Mouse (Mus musculus): ENCODE measurements at regions not wholly inside any gene's neighbourhood (a gene's known extent, or its start where the extent isn't known, plus 50 kb on each side); places are given as distances from the start of the nearest gene placed in this dataset.

DNA sequence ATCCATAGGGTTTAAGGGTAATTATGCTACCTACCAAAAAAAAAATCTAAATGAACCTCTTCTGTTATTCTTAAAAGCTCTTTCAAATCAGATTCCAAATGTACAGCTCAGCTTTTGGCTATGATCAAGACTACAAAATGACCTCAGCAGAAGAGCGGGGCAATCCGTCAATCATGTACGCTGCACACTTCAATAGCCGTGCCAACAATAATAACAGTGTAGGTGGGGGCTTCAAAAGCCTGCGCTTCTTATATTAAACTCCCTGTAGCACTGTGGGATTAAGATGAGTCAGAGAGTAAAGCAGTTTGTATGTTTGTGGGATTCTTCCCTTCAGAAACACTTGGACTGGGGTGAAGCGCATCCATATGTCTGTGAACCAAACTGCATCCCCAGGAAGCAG is 210.5 kb downstream of the Wdr11 start:
- no peak for DNase-seq (ENCODE audit: extremely low spot score in 1 of 2, low spot score in 1 of 2)

DNA sequence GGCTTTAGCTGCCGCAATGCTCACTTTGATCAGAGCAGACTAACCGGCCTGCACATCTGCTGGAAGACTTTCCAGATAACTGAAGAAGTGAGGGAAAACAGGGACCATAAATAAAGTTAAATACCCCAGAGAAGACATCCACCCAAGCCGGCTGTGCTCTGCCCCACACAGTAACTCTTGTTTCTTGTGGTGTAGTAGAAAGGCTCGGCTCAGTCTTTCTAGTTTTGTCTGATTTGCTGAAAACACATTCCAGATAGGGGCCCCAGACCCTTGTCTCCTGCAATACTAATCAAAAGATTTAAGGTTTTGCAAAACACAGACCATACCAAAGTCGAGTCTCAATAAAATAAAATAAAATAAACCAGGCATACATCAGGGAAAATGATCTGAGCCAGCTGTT is 213.7 kb downstream of the Wdr11 start:
- DNase-seq (ENCODE audit: extremely low spot score in 1 of 2, low spot score in 1 of 2) = no peak

DNA sequence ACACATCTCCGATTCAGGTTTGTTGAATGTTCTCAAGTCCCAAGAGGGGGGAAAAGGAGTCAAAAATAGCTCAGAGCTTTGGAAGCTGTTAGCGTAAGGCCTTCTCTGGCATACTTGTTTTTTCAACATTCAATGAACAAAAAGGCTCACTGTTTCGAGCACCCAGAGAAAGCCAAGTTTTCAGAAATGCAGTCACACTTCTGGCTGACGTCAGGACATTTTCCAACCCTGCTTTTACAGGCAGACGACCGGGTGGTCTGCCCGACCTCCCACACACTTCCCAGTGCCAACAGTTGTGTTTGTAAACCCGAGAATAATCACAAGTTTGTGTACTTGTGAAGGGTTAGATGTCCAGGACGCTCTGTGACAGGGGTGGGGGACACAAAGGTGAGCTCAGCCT is 218.5 kb downstream of the Wdr11 start:
- no peak for DNase-seq (ENCODE audit: extremely low spot score in 1 of 2, low spot score in 1 of 2)

DNA sequence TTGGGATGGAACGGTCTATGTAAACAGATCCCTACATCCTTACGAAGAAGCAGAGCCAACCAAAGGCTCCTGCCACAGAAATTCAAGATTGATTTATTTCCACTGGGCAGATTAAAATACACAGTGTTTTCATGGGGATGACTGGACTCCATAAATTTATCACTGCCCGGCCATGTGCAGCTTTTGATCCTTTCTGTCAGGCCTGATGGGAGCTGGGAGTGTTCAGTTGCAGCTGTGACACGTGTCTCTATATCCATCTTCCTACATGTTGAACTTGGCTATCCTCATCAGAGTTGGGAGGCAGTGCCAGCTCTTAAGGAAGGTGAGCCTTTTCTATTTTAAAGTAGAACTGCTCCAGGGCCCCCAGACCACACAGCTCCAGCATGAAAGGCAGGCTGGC is 218.9 kb downstream of the Wdr11 start:
- DNase-seq (ENCODE audit: extremely low spot score in 1 of 2, low spot score in 1 of 2) = no peak

DNA sequence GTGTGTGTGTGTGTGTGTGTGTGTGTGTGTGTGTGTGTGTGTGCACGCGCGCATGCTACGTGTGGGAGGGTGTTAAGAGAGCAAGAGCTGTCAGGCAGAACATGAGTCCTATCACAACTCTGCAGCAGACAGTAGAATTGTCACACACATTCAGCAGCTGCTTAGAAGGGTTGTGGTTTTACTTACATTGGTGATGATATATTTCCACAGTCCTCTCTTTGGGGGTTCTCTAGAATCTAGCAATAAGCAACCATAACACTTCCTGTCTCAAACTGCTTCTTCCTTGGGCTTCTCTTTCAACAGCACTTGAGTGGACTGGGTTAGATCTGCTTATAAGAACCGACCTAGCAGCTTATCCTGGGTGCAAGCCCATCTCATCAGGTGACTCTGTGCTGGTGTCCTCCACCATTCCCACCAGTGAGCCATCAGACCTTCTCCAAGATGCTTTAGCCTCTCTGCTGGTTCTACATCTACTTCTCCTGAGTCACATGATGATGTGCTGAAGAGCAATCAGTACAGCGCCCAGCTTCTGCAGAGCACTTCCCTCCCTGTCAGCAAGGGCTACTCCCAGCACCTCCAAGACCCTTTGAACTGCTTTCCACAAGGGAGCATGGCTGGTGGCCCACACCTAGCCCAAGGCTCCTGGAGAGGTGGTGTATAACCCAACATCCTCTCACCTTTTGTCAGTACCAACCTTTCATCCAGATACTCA is 222.6 kb downstream of the Wdr11 start:
- no peak for DNase-seq (ENCODE audit: extremely low spot score in 1 of 2, low spot score in 1 of 2)

DNA sequence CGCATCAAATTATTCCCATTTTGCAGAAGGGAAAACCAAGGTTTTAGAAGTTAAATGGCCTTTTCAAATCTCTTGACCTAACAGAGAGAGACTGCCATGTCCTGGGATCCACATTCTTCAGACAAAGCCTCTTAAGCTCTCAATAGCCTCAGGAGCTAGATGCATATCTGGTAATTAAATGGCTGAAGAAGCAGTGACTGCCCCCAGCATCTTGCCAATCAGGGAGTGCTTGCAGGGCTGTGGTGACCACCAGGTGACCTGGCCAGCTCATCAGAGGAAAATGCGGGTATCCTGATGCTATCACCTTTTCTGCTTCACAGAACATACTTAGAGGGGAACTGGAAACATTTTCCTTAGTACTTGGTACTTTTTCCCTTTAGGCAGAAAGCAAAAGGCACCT is 227.2 kb downstream of the Wdr11 start:
- no peak for DNase-seq (ENCODE audit: extremely low spot score in 1 of 2, low spot score in 1 of 2)

DNA sequence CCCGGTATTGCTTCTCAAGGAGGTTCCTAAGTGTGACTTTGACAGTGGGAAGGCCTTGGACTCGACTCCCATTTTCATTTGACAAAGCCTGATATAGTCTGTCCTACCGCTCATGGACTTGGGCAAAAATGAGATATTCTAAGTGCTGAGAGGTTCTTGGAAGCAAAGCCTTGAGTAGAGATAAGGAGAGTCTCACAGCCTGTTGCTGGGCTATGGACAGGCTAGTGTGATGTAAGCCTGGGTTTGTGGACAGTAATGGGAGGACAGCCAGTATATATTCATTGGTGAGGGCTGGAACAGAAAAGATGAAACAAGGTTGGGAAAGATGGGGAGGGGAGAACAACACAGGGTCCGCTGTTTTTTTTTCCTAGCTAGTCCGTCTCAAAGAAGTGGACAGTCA is 228.0 kb downstream of the Wdr11 start:
- no peak for DNase-seq (ENCODE audit: extremely low spot score in 1 of 2, low spot score in 1 of 2)

DNA sequence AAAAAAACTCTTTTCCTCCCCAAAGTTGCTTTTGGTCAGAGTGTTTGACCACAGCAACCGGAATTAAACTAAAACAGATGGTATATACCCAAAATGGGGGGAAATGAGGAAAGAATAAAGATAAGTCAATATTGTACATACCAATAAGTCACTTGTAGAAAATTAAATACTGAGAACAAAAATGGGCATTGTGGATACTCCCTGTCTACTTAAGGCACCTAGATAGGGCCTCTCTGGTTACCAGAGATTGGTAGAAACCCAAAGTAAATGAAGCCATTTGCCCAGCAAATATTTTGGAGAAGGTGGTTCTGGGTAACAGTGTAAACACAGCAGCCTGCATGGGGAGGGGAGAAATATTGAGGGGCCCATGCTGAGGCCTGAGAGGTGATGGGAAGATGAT is 237.3 kb downstream of the Wdr11 start:
- no peak for DNase-seq (ENCODE audit: extremely low spot score in 1 of 2, low spot score in 1 of 2)

DNA sequence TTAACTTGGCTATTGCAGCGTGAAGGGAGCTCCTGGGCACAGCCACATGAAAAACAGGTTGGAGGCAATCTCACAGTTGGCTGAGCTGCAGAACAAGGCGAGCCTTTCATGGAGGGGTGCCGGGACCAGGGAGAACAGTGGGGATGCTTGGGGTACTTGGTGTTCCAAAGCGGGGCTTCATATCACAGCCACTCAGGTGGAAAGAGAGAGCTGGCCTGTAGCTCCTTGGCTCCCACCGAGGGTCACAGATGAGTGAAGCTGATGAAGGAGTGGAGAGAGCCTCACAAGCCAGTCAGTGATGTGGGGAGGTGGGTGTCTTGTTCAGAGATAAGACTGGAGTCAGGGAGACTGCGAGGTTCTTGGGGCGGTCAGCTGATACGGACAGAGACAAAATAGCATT is 241.2 kb downstream of the Wdr11 start:
- DNase-seq (ENCODE audit: extremely low spot score in 1 of 2, low spot score in 1 of 2) = no peak

DNA sequence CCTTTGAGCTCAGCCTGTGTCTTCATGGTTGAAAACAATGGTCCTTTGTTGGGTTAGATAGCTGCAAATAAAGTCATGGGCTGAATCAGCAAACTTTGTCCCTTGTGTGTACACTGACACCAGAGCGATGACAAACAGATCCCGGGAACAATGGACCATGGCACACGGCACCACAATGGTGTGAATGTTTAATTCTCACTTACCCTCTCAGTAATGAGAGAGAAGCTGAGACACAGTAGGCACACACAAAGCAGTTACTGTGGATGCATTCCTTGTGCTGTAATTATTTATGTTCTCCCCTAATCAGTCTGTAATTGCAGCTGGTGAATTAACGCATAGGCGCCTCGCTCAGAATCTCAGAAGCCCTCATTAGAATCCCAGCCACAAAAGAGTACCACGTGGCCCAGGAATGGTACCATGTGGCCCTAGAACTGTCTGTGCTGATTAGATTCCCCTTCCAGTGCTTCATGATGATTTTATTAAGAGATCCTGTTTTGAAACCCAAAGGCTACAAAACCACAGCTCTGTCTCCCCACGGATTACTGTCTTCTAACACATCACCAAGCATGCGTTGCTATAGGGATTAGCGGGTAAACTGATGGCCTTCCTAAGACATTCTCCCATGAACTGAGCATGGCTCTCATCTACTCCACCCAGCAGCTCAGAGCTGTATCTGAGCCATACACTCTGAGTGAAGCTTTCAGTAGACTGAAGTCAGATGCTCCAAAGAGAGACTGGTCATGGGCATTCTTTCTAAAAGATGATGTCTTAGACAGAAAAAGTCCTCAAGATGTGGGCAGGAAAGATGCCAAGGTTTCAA is 250.8 kb downstream of the Wdr11 start:
- no peak for DNase-seq (ENCODE audit: extremely low spot score in 1 of 2, low spot score in 1 of 2)

DNA sequence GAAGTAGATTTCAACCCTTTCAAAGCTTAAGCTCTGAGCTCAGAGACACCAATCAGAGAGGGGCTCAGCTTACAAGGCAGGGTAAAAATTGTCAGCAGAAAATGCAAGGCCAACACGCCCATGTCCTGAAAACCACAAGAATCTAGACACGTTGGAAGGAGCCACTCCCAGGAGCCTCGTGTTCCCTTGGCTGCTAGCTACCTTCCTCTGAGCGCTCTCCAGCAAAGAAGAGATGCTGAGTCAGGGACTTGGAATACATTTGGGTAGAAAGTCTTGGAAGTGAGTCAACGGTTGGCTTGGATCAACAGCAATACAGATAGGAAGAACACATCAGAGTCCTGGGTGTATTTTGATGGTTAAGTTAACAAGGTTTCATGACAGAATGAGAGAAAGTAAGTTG is 255.5 kb downstream of the Wdr11 start:
- DNase-seq (ENCODE audit: extremely low spot score in 1 of 2, low spot score in 1 of 2) = no peak

DNA sequence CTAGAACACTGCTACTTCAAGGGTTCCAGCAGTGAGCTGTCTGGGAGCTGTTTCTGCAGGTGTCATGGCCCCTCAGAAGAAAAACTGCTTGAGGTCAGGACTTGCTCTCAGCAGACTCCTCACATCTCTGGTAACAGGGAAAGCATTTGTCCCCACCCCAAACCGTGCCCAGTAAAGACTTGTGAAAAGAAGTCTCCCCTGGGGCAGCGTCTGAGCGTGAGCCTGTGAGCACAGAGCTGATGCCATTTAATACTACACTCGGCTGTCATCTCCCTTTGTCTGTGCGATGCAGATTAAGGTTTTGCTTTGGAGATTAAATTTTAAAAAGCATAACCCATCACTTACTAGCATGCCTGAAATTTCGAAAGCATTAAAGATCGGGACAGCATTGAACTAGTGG is 261.9 kb downstream of the Wdr11 start:
- DNase-seq (ENCODE audit: extremely low spot score in 1 of 2, low spot score in 1 of 2) = no peak

DNA sequence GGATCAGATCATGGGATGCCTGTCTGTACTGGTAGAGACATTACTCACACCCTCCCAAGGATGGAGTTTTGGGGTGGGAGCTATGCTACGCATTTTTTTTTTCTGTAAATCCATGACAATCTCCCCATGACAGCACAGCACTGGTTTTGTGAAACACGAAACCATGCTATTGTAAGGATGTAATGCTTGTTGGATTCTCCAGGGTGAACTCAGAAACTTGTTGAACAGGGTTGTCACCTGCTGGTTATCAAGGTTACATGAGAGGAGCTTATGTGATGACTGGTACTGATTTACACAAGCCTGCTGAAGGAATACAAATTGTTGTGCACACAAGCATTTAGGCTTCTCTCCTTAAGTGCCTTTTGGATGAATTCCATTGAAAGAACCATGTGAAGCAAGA is 263.3 kb downstream of the Wdr11 start:
- no peak for DNase-seq (ENCODE audit: extremely low spot score in 1 of 2, low spot score in 1 of 2)

DNA sequence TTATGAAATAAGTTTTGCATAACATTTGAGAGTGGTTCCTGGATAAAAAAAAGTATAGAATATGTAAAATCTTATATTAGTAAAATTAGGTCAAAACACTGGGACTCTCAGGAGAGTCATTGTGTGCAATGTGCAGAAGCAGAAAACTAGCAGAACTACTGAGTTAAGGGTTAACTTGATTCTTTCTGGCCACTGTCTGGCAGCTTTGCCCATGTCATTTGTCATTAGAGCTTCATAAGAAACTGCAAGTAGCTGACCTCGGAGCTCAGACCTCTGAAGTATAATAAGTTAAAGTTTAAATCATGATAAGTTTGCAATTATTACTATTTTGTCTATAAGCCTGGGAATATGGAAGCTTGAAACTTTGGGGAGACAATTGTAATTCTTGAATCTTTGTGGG is 271.3 kb downstream of the Wdr11 start:
- no peak for DNase-seq (ENCODE audit: extremely low spot score in 1 of 2, low spot score in 1 of 2)

DNA sequence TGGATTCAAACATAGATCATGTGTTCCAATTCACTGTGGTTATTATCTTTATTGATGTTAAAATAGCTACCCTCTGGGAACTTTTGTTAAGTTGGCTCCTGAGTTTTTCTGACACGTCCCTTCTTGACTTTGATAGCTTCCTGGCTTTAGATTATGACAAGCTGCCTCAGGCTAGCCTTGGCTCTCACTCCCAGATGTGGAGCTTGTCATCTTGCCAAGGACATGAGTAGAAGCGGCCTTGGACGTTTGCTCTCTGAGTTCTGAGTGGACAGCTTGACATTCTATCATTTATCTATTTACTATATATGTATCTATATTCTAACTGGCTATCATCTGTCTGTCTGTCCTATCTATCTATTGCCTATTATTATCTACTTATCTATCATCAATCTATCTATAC is 273.9 kb downstream of the Wdr11 start:
- DNase-seq (ENCODE audit: extremely low spot score in 1 of 2, low spot score in 1 of 2) = no peak

DNA sequence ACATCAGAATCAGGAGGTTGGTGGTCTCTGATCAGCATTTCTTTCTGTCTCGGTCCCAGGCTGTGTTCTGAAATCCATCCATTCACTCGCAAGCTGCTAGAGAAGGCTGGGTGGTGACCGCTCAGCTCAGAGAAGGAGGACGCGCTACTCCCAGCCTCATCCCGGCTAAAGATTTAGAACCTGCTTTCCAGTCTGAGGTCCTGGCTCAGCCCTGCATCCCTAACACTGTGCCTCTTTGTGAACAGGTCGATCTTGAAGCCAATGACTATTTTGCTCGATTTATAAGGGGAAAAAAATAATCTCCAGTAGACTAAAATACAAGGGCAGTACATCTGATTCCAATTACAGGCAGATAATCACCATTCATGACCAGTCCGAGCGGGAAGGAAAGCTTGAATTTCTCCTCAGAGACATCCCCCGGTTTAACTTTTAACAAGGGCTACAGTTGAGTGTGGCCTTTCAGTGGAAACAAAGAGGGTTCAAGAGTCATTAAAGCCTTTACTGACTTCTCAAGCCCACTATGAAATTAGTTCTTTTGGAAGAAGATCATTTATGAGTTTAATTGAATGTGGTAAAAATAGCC is 280.6 kb downstream of the Wdr11 start:
- no peak for DNase-seq (ENCODE audit: extremely low spot score in 1 of 2, low spot score in 1 of 2)

DNA sequence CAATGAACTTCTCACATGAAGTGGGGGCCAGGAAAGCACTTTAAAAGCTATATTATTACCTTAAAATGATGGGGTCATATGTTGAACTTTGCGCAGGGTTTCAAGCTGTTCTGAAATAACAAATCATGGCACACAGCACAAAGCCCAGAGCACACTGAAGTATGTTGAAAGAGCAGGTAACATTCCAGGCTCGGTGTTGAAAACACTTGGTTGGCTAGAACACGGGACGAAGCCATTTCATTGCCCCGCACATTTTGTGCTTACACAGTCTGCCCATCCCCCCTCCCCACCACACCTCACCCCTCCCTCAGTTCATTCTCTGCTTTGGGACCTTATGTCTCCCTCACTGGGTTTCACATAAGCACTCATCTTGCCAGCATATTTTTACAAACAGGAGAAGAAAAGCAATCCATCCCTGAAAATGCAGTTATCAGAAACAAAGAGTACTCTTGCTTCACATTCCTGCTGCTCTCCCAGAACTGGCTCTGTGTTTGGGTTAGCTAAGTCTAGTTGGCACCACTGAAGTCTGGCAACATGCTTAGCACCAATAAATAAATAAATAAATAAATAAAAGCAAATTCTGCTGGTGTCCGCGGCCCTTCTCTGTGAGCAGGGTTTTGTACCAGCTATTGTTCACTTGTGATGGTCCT is 284.7 kb downstream of the Wdr11 start:
- DNase-seq (ENCODE audit: extremely low spot score in 1 of 2, low spot score in 1 of 2) = no peak

DNA sequence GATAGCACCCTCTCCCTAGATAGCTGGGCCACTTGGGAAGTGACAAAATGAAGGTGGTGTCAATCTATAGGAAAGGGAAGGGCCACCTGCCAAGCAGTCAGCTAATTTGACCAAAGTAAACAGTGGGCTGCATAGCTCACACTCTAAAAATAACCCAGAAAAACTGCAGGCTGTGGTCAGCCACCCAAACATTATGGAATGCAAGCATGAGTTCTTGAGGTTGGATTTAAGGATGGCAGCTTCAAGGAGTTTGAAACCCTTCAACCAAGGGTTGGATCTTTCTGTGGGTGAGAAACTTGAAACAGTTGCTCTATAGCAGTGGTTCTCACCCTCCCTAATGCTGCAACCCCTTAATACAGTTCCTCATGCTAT is 285.2 kb downstream of the Wdr11 start:
- no peak for DNase-seq (ENCODE audit: extremely low spot score in 1 of 2, low spot score in 1 of 2)

DNA sequence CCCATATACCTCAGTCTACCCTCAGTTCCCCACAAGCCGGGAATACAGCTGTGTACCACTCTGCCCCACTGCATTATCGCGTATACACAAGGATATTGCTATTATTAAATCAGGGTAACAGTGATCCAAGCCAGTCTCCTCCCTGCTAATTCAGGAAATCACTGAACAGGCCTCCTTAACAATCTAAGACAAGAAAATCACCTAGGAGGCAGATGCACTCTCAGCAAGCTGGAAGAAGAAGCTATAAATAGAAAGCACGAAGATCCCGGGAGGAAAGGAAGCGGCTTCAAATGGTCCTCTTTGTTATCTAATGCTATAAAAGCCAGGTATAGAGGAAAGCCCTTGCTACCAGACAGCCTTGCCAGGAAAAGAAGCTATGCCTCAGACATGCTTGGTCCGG is 304.6 kb downstream of the Wdr11 start:
- no peak for DNase-seq (ENCODE audit: extremely low spot score in 1 of 2, low spot score in 1 of 2)

DNA sequence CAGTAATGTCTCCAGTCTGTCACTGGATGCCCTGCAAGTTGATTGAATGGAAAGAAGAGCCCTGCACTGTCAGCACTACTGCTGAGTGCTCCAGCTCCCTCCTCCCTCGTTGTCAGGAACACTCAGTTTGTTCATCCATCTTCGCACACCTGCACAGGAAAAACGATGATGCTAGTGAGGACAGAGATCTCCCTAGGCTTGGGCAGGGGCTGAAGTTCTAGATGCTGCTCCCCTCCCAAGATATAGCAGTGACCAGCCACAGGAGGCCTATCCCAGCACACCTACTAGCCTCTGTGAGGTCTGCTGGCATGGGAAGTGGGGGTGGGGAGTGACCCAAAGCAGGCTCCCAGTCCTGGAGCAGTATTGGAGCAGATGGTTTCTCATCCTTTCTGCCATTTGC is 305.8 kb downstream of the Wdr11 start:
- no peak for DNase-seq (ENCODE audit: extremely low spot score in 1 of 2, low spot score in 1 of 2)

DNA sequence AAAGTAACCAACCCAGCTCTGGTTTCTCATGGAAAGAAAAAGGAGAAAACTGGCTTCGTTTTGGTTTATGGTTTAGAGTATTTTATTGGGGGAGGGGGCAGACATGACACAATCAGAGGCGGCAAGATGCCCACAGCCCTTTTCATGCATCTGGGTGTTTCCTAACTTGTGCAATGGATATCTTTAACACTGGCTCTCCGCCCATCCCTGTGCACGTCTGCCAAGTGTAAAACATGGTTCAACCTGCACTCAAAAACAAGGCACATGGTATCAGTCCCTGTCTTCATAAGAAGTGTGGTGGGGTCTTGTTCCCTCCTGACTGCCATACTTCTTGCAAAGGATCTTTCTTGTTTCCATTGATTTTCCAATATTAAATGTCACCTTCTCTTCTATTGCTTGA is 310.6 kb downstream of the Wdr11 start:
- DNase-seq (ENCODE audit: extremely low spot score in 1 of 2, low spot score in 1 of 2) = no peak
